Mouse (Mus musculus): ENCODE results near the gene Olfr1259. TPM values are rescaled to one million over a fixed set of nuclear protein-coding genes. Genes with fewer than 3 reads are reported as not detected.
"Not testable (repeated sequence)": the region's sequence is repeated elsewhere in the genome, so short reads cannot be mapped to it uniquely, and the experiment has no call there.

Gene Olfr1259
- polyA plus RNA-seq (2015; fragmentation: Nextera tagmentation; extraction: Ambion mirVana), result not detected in 2 replicates

GRCm38 (mm10) chr2:89948564-89948963 lies at the start of gene Olfr1259:
Olfr1259 (minus strand) TSS chr2:89948664.
- no peak within 1 kb of the TSS for H3K4me3 ChIP-seq (replicated peaks)
- ATAC-seq (ENCODE audit: low FRiP score), result no peak
- no peak within 1 kb of the TSS for H3K4me2 ChIP-seq
- no peak within 1 kb of the TSS for H3K9ac ChIP-seq (replicated peaks)
- 90% methylated on average over 5 of the region's 5 CpGs for WGBS
- H3K4me1 ChIP-seq, result no peaks in the 10 kb centered on the region
- no peaks in the 10 kb centered on the region for H3K9me3 ChIP-seq (replicated peaks)
- no peaks in the 10 kb centered on the region for H3K36me3 ChIP-seq
- H3K27ac ChIP-seq (replicated peaks), result no peak within 1 kb of the TSS
- H3K27me3 ChIP-seq (replicated peaks), result no peaks in the 10 kb centered on the region

DNA sequence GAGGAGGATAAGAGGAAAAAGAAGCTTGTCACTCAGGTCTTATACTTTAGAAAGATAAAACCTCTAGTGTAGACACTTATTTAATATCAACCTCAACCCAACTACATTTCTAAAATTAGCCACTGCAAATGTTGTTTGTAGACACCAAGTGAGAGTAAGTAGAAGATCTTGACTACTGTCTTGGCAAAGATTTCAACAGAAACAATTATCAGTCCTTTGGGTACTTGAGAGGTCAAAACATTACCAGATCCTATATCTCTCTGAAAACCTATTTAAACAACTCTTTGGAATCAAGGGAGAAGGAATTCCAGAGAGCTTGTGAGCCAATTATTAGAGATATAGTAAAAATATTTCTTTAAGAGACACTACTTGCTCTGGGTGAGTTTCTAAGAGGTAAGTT lies 42.5 kb upstream of the Olfr1259 start, which contains the start of gene Olfr1261:
Olfr1261 (plus strand) TSS at position 301 of the 400 bp plus-strand sequence.
- Histone ChIP-seq H3K9me3 (replicated peaks) (no peaks in the 10 kb centered on the region), H3K4me1 (no peaks in the 10 kb centered on the region), H3K9ac (replicated peaks) (no peak within 1 kb of the TSS), H3K4me2 (no peak within 1 kb of the TSS), H3K27ac (replicated peaks) (no peak within 1 kb of the TSS), H3K36me3 (no peaks in the 10 kb centered on the region), H3K27me3 (replicated peaks) (no peaks in the 10 kb centered on the region), H3K4me3 (replicated peaks) (no peak within 1 kb of the TSS)
- ATAC-seq (ENCODE audit: low FRiP score), result no peak

- Histone ChIP-seq H3K4me1 (no peaks in the 10 kb centered on the region), H3K9ac (replicated peaks) (no peak overlapping the region), H3K9me3 (replicated peaks) (no peaks in the 10 kb centered on the region), H3K27me3 (replicated peaks) (no peaks in the 10 kb centered on the region), H3K4me3 (replicated peaks) (no peak overlapping the region), H3K36me3 (no peaks in the 10 kb centered on the region), H3K27ac (replicated peaks) (no peak overlapping the region), H3K4me2 (no peak overlapping the region)
- no peak for ATAC-seq (ENCODE audit: low FRiP score)
- WGBS, result 94% methylated on average over 2 of the region's 2 CpGs
Observed at GRCm38 (mm10) chr2:89977709-89978108, 29.2 kb upstream of the Olfr1259 start.

GRCm38 (mm10) chr2:89974184-89974583 lies 25.7 kb upstream of the Olfr1259 start, which contains the start of gene Olfr1260:
Olfr1260 (plus strand) TSS chr2:89974340.
- Histone ChIP-seq H3K27me3 (replicated peaks) (no peaks in the 10 kb centered on the region), H3K9ac (replicated peaks) (no peak within 1 kb of the TSS), H3K27ac (replicated peaks) (no peak within 1 kb of the TSS), H3K9me3 (replicated peaks) (no peaks in the 10 kb centered on the region), H3K4me2 (no peak within 1 kb of the TSS), H3K36me3 (no peaks in the 10 kb centered on the region), H3K4me3 (replicated peaks) (no peak within 1 kb of the TSS), H3K4me1 (no peaks in the 10 kb centered on the region)
- ATAC-seq (ENCODE audit: low FRiP score), result no peak
- 38% methylated on average over 2 of the region's 2 CpGs for WGBS

- H3K9me3 ChIP-seq (replicated peaks), result no peaks in the 10 kb centered on the region
- H3K27ac ChIP-seq (replicated peaks), result no peak within 1 kb of the TSS
- no peak within 1 kb of the TSS for H3K4me3 ChIP-seq (replicated peaks)
- no peak within 1 kb of the TSS for H3K4me2 ChIP-seq
- no peaks in the 10 kb centered on the region for H3K27me3 ChIP-seq (replicated peaks)
- no peaks in the 10 kb centered on the region for H3K4me1 ChIP-seq
- no peak within 1 kb of the TSS for H3K9ac ChIP-seq (replicated peaks)
- ATAC-seq (ENCODE audit: low FRiP score), result no peak
- no peaks in the 10 kb centered on the region for H3K36me3 ChIP-seq
Observed at GRCm38 (mm10) chr2:89927009-89927408, 21.5 kb downstream of the Olfr1259 start, which contains the start of gene Olfr1258. Olfr1258 (plus strand) TSS chr2:89927309.

DNA sequence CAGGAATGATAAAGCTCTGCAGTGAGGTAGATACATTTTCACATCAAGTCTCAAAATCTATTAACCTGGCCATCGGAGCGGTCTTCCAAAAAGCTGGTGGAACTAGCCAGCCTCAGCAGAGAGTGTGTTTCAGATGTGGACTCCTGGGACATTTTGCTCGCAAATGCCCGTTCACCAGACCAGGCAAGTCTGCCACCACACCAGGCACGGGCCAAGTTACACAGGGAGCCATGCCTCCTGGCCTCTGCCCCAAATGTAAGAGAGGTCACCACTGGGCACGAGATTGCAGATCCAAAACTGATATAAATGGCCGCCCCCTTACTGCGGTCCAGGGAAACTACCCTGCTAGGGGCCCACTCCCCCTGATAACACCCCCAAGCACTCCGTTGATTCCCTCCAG lies 35.8 kb downstream of the Olfr1259 start:
- H3K36me3 ChIP-seq; H3K27ac ChIP-seq (replicated peaks); H3K4me2 ChIP-seq; H3K27me3 ChIP-seq (replicated peaks); ATAC-seq (ENCODE audit: low FRiP score); H3K4me3 ChIP-seq (replicated peaks); H3K9ac ChIP-seq (replicated peaks); H3K9me3 ChIP-seq (replicated peaks); H3K4me1 ChIP-seq: not testable (repeated sequence)
- WGBS, result 91% methylated on average over 9 of the region's 9 CpGs

Other genes starting within 250 kb of the Olfr1259 start
- not detected in 2 replicates for gene Olfr1252, start 223.7 kb downstream of the Olfr1259 start, polyA plus RNA-seq (2015; fragmentation: Nextera tagmentation; extraction: Ambion mirVana)
- not detected in 2 replicates for gene Olfr1253, start 191.6 kb downstream of the Olfr1259 start, polyA plus RNA-seq (2015; fragmentation: Nextera tagmentation; extraction: Ambion mirVana)
- gene Olfr1254, start 155.0 kb downstream of the Olfr1259 start, polyA plus RNA-seq (2015; fragmentation: Nextera tagmentation; extraction: Ambion mirVana), result not detected in 2 replicates
- not detected in 2 replicates for gene Olfr1255, start 136.6 kb downstream of the Olfr1259 start, polyA plus RNA-seq (2015; fragmentation: Nextera tagmentation; extraction: Ambion mirVana)
- not detected in 2 replicates for gene Olfr1256, start 107.1 kb downstream of the Olfr1259 start, polyA plus RNA-seq (2015; fragmentation: Nextera tagmentation; extraction: Ambion mirVana)
- 0.29 TPM in 1 of 2 replicates, not detected in the other for gene Olfr48, start 100.5 kb downstream of the Olfr1259 start, polyA plus RNA-seq (2015; fragmentation: Nextera tagmentation; extraction: Ambion mirVana)
- gene Olfr1257, start 70.2 kb downstream of the Olfr1259 start, polyA plus RNA-seq (2015; fragmentation: Nextera tagmentation; extraction: Ambion mirVana), result not detected in 2 replicates
- not detected in 2 replicates for gene Olfr1258, start 21.4 kb downstream of the Olfr1259 start, polyA plus RNA-seq (2015; fragmentation: Nextera tagmentation; extraction: Ambion mirVana)
- gene Olfr1260, start 25.7 kb upstream of the Olfr1259 start, polyA plus RNA-seq (2015; fragmentation: Nextera tagmentation; extraction: Ambion mirVana), result not detected in 2 replicates
- gene Olfr1261, start 42.6 kb upstream of the Olfr1259 start, polyA plus RNA-seq (2015; fragmentation: Nextera tagmentation; extraction: Ambion mirVana), result not detected in 2 replicates
- gene Olfr1262, start 51.5 kb upstream of the Olfr1259 start, polyA plus RNA-seq (2015; fragmentation: Nextera tagmentation; extraction: Ambion mirVana), result not detected in 2 replicates
- not detected in 2 replicates for gene Olfr1263, start 63.5 kb upstream of the Olfr1259 start, polyA plus RNA-seq (2015; fragmentation: Nextera tagmentation; extraction: Ambion mirVana)
- gene Olfr1264, start 76.9 kb upstream of the Olfr1259 start, polyA plus RNA-seq (2015; fragmentation: Nextera tagmentation; extraction: Ambion mirVana), result not detected in 2 replicates
- not detected in 2 replicates for gene Olfr1265, start 86.7 kb upstream of the Olfr1259 start, polyA plus RNA-seq (2015; fragmentation: Nextera tagmentation; extraction: Ambion mirVana)
- gene Olfr140, start 114.9 kb upstream of the Olfr1259 start, polyA plus RNA-seq (2015; fragmentation: Nextera tagmentation; extraction: Ambion mirVana), result not detected in 2 replicates
- not detected in 2 replicates for gene Olfr1269, start 172.7 kb upstream of the Olfr1259 start, polyA plus RNA-seq (2015; fragmentation: Nextera tagmentation; extraction: Ambion mirVana)
- gene Olfr32, start 193.6 kb upstream of the Olfr1259 start, polyA plus RNA-seq (2015; fragmentation: Nextera tagmentation; extraction: Ambion mirVana), result not detected in 2 replicates
- gene Olfr1270, start 204.4 kb upstream of the Olfr1259 start, polyA plus RNA-seq (2015; fragmentation: Nextera tagmentation; extraction: Ambion mirVana), result not detected in 2 replicates